Mouse (Mus musculus) monocyte, adult 2 months (primary cell): ENCODE results near the gene Gm10642.

ENCODE experiments used
- DNase-seq, 2 experiments: peaks; one replicate each; pipeline ENCODE4 v3.0.0; 2022; ENCODE audit warnings: low spot score in 2 of 2, low read depth in 1 of 2

Gm10642 gene

GRCm38 (mm10) chr9:70656130-70657007 lies at the start of gene Gm10642:
TSS of gene Gm10642 (plus strand) at chr9:70656251.
- peak in 1 of 2 experiments; percentile 54 for DNase-seq

GRCm38 (mm10) chr9:70611026-70611673 lies 44.9 kb upstream of the Gm10642 start:
- no peak for DNase-seq

GRCm38 (mm10) chr9:70629711-70630110 lies 26.3 kb upstream of the Gm10642 start:
- DNase-seq, result no peak

GRCm38 (mm10) chr9:70631665-70632064 lies 24.4 kb upstream of the Gm10642 start:
- DNase-seq, result no peak

GRCm38 (mm10) chr9:70636748-70637147 lies 19.3 kb upstream of the Gm10642 start:
- no peak for DNase-seq

- DNase-seq, result no peak
Observed at GRCm38 (mm10) chr9:70650260-70650659, 5.8 kb upstream of the Gm10642 start.

- no peak for DNase-seq
Observed at GRCm38 (mm10) chr9:70650994-70651393, 5.1 kb upstream of the Gm10642 start.

- no peak for DNase-seq
Observed at GRCm38 (mm10) chr9:70652221-70652620, 3.8 kb upstream of the Gm10642 start.

GRCm38 (mm10) chr9:70653875-70654274 lies 2.2 kb upstream of the Gm10642 start:
- no peak for DNase-seq

GRCm38 (mm10) chr9:70654496-70654895 lies 1.6 kb upstream of the Gm10642 start:
- no peak for DNase-seq

- no peak for DNase-seq
Observed at GRCm38 (mm10) chr9:70655764-70656129, 304 bp upstream of the Gm10642 start.

GRCm38 (mm10) chr9:70657013-70657967 lies 1.2 kb downstream of the Gm10642 start, which contains the start of gene Mindy2:
TSS of gene Mindy2 (minus strand) at chr9:70657174.
- DNase-seq, result peak; percentile 92 to 94

- DNase-seq, result no peak
Observed at GRCm38 (mm10) chr9:70658266-70658665, 2.2 kb downstream of the Gm10642 start.

- no peak for DNase-seq
Observed at GRCm38 (mm10) chr9:70664847-70665246, 8.8 kb downstream of the Gm10642 start.

GRCm38 (mm10) chr9:70665372-70666145 lies 9.5 kb downstream of the Gm10642 start:
- DNase-seq, result no peak

GRCm38 (mm10) chr9:70666811-70667210 lies 10.8 kb downstream of the Gm10642 start:
- no peak for DNase-seq

GRCm38 (mm10) chr9:70668048-70668447 lies 12.0 kb downstream of the Gm10642 start:
- no peak for DNase-seq

GRCm38 (mm10) chr9:70669197-70669596 lies 13.1 kb downstream of the Gm10642 start:
- DNase-seq, result no peak

- DNase-seq, result no peak
Observed at GRCm38 (mm10) chr9:70670381-70670780, 14.3 kb downstream of the Gm10642 start.

- DNase-seq, result no peak
Observed at GRCm38 (mm10) chr9:70671278-70671677, 15.2 kb downstream of the Gm10642 start.
